Mouse (Mus musculus) urinary bladder, postnatal 25 days (tissue): ENCODE measurements around the gene Gch1.
A peak's percentile ranks its signal among the peaks of the same experiment; 100 is the strongest.

Experiments
- DNase-seq: peaks from one replicate; pipeline ENCODE4 v3.0.0; 2022; ENCODE audit warnings: low spot score

The Gch1 gene

GRCm38 (mm10) chr14:47188848-47189634, at the start of gene Gch1:
Gch1 (minus strand) TSS chr14:47189413.
- peak; percentile 70 for DNase-seq

- DNase-seq, result no peak
Measured at GRCm38 (mm10) chr14:47237286-47237685, 48.1 kb upstream of the Gch1 start.

GRCm38 (mm10) chr14:47236491-47236890, 47.3 kb upstream of the Gch1 start:
- DNase-seq, result no peak

GRCm38 (mm10) chr14:47234526-47235250, 45.5 kb upstream of the Gch1 start:
- DNase-seq, result no peak

- DNase-seq, result no peak
Measured at GRCm38 (mm10) chr14:47234032-47234431, 44.8 kb upstream of the Gch1 start.

DNA sequence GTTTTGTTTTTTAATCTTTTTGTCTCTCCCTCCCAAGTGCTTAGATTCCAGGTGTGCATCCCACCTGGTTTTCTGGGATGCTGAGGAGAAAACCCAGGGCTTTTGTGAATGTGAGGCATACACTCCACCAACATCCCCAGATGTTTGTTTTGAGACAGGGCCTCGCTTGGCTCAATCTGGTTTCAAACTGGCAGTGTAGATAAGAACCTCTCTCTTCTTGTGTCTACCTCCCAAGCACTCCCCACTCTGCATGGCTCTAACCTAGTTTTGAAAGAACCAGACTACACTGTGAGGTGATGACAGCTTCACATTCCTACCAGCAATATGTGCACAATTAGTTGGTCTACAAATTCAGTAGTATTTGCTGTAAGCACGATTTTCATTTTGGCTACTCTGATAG, 44.4 kb upstream of the Gch1 start:
- DNase-seq, result no peak

- DNase-seq, result no peak
Measured at GRCm38 (mm10) chr14:47229796-47230376, 40.7 kb upstream of the Gch1 start.

DNA sequence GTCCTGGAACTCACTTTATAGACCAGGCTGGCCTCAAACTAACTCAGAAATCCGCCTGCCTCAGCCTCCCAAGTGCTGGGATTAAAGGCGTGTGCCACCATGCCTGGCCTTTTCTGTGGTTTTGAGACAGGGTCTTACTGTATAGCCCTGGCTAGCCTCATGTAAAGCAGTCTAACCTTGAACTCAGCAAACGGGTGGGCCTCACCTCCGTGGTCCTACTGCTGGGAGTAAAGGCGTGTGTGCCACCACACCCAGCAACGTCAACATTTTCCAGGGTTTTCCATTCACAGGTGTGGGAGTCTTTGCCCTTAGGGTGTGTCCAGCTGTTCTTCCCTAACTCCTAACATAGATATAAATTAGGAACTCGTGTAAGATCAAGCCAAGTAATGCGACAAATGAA, 36.7 kb upstream of the Gch1 start:
- DNase-seq, result no peak

- DNase-seq, result no peak
Measured at GRCm38 (mm10) chr14:47224476-47225325, 35.5 kb upstream of the Gch1 start.

DNA sequence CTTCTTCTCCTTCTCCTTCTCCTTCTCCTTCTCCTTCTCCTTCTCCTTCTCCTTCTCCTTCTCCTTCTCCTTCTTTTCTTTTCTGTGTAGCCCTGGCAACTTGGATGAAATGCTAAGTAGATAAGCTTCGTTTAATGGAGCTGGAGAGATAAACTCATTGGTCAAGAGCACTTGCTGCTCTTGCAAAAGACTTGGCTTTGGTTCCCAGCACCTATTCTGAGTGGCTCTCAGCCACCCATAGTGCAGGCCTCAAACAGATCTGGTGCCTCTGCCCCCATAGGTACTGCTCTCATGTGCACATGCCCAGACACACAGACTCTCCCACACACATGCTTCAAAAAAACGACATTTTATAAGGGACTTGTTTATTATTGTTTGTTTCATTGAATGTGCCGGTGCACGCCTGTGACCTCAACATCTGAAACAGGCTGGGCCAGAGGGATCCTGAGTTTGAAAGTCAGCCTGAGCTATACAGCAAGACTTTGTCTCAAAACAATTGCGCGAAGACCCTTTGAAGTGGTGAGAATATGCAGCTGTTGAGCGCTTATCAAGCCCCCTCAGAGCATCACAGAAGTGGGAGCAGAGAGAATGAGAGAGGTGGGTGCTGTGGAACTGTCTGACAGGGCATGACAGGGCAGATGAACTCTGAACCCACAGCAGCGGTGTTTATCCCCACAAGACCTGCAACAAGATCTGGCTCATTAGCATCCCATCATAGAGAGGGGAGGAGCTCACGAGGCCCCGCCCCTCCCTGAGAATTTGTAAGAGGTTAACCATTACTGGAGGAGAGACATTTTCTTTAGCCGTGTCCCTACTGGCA, 33.6 kb upstream of the Gch1 start:
- DNase-seq, result no peak

GRCm38 (mm10) chr14:47221567-47221966, 32.4 kb upstream of the Gch1 start:
- no peak for DNase-seq

DNA sequence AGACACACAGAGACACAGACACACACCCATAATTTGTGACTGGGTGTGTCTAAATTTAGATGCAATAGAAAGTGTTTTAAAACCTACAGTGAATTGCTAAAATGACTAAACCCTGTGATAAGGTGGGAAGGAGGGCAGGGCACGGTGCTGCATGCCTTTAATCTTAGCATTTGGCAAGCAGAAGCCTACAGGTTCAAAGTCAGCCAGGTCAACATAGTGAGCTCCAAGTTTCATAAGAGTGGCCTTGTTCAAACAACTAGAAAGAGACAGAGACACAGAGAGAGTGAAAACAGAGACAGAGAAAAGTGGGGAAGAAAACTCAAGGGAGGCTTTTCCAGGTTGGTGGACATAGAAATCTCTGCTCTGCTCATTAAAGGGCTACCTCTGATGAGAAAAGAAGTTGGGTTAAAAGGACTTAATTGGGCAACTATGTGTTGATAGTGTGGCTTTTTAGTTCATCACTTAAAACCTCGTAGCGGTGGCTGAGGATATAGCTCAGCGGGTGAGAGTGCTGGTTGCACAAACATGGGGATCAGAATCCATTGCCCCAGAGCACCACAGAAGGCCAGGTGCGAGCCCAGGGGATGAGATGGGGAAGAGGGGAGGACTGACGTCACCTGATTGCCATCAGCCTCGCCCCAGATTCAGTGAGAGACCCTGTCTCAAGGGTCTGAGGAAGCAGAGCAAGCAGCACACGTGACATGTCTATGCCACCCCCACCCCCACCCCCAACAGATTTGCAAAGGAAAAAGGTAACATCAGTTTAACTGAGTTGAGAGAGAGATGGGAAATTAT, 31.2 kb upstream of the Gch1 start:
- DNase-seq, result no peak

- DNase-seq, result no peak
Measured at GRCm38 (mm10) chr14:47218766-47219606, 29.8 kb upstream of the Gch1 start.

GRCm38 (mm10) chr14:47216541-47216940, 27.3 kb upstream of the Gch1 start:
- no peak for DNase-seq

DNA sequence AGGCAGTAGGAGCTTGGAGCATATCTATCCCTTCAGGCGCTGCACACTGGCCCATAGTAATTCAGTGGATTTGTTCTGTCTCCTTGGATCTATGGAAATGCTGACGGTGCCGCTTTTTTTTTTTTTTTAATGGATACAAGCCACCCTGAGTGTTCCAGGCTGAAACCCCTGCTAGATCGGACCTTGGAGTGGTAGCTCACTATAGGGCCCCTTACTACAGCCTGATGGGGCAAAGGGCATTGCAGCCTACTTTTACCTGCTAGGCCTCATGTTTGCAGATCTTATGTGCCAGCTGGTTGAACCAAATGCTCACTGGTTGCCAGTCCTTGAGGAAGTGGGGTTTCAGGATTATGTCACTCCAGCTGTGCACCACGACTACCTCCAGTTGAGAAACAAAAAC, 25.2 kb upstream of the Gch1 start:
- no peak for DNase-seq

- DNase-seq, result no peak
Measured at GRCm38 (mm10) chr14:47213305-47213704, 24.1 kb upstream of the Gch1 start.

DNA sequence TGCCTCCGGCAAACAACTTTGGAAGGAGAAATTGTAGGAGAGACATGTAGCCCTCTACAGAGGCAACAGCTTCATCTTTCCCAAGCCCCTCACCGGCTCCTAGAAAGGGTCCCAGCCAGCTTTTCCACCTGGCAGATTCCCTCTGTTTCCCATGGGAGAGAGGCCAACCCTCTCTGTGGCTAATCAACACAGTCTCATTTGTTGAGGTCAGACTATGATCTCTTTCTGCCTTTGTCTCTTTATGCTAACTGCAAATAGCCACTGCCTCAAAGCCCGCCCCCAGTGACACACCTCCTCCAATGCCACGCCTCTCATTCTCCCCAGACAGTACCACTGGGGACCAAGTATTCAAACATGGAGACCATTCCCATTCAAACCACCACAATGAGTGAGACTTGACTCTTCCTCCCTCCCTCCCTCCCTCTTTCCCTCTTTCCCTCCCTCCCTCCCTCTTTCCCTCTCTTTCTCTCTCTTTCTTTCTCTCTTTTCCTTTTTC, 20.5 kb upstream of the Gch1 start:
- DNase-seq, result no peak

GRCm38 (mm10) chr14:47208564-47209493, 19.6 kb upstream of the Gch1 start:
- no peak for DNase-seq
